8 mouse cellular contexts compared by ENCODE assay signal in genomic region chr14:34769567-34770158, GRCm38 (mm10). TPM values are rescaled to one million over a fixed set of nuclear protein-coding genes. Genes with fewer than 3 reads are reported as not detected.
DNase-seq lines count a peak whose midpoint lies in the region; ATAC-seq and TF ChIP-seq lines count a peak whose summit lies in the region.

No protein-coding gene starts in this region.

- peaks cover 9% of the 10 kb centered on the region for H3K4me1 ChIP-seq in lung, embryonic 16.5 days (replicated peaks; ENCODE audit: control insufficient read depth, insufficient read depth, low read length)
- H3K4me1 ChIP-seq in brown adipose tissue, adult 24 weeks (ENCODE audit: control insufficient read depth, insufficient read depth, insufficient read length, low read length): peaks cover 3% of the 10 kb centered on the region; the same call in 1 of the 2 replicates
- H3K4me1 ChIP-seq in forebrain, postnatal 0 days (ENCODE audit: insufficient read depth): no peaks in the 10 kb centered on the region
- H3K4me1 ChIP-seq in kidney, embryonic 14.5 days (ENCODE audit: control insufficient read depth, insufficient read depth, low read length): peaks cover 10% of the 10 kb centered on the region
- peaks cover 0 to 6% of the 10 kb centered on the region in 2 experiments; a peak in 2 of 4 replicates for H3K4me1 ChIP-seq in liver, embryonic 14.5 days (replicated peaks; ENCODE audit: control insufficient read depth in 2 of 2, insufficient read depth in 2 of 2, low read length in 1 of 2)
- peaks cover 11% of the 10 kb centered on the region for H3K4me1 ChIP-seq in olfactory bulb, adult 2 months (ENCODE audit: control insufficient read depth, insufficient read depth, low read length)

- H3K4me3 ChIP-seq in lung, embryonic 16.5 days (ENCODE audit: low read length): peak overlapping the region; percentile 50
- peak overlapping the region; percentile 44 for H3K4me3 ChIP-seq in brown adipose tissue, adult 24 weeks (ENCODE audit: insufficient read depth, low read depth, low read length)
- peak overlapping the region; percentile 54 for H3K4me3 ChIP-seq in forebrain, postnatal 0 days (ENCODE audit: low read depth, low read length)
- H3K4me3 ChIP-seq in kidney, embryonic 14.5 days (ENCODE audit: low read length): peak overlapping the region; percentile 48
- H3K4me3 ChIP-seq in liver, embryonic 14.5 days (ENCODE audit: insufficient read depth in 1 of 2, low read depth in 2 of 2, low read length in 2 of 2): peak overlapping the region; percentile 47 to 56
- H3K4me3 ChIP-seq in olfactory bulb, adult 2 months (ENCODE audit: insufficient read depth, low read depth, low read length): peak overlapping the region; percentile 46

- WGBS in lung, embryonic 16.5 days: 14% methylated on average over 32 of the region's 32 CpGs
- 21% methylated on average over 32 of the region's 32 CpGs for WGBS in forebrain, postnatal 0 days
- WGBS in kidney, embryonic 14.5 days: 21% methylated on average over 32 of the region's 32 CpGs
- WGBS in liver, embryonic 14.5 days (ENCODE audit: insufficient replicate concordance): 16% methylated on average over 32 of the region's 32 CpGs
- 24% methylated on average over 32 of the region's 32 CpGs for WGBS in olfactory bulb, adult 2 months

- TF ChIP-seq POLR2A in olfactory bulb, adult 2 months (IDR thresholded peaks at IDR 0.05; ENCODE audit: insufficient read depth, low read depth, low read length): no peak

- peak overlapping the region; percentile 59 for H3K9ac ChIP-seq in lung, embryonic 16.5 days (ENCODE audit: low read length)
- peak overlapping the region; percentile 64 for H3K9ac ChIP-seq in forebrain, postnatal 0 days
- peak overlapping the region; percentile 51 for H3K9ac ChIP-seq in kidney, embryonic 14.5 days (ENCODE audit: low read depth, low read length)
- peak overlapping the region; percentile 29 for H3K9ac ChIP-seq in liver, embryonic 14.5 days (replicated peaks)

- no peaks in the 10 kb centered on the region for H3K36me3 ChIP-seq in lung, embryonic 16.5 days (ENCODE audit: control insufficient read depth, insufficient read depth, low read length)
- H3K36me3 ChIP-seq in forebrain, postnatal 0 days (ENCODE audit: insufficient read depth): no peaks in the 10 kb centered on the region
- H3K36me3 ChIP-seq in kidney, embryonic 14.5 days (ENCODE audit: control insufficient read depth, insufficient read depth, low read length): no peaks in the 10 kb centered on the region
- H3K36me3 ChIP-seq in liver, embryonic 14.5 days (replicated peaks; ENCODE audit: control insufficient read depth, insufficient read depth, low read depth): no peaks in the 10 kb centered on the region

- DNase-seq in lung, postnatal 4 days: no peak
- DNase-seq in forebrain, postnatal 0 days: peak; percentile 45
- DNase-seq in liver, embryonic 14.5 days (ENCODE audit: low read depth in 3 of 3, low spot score in 3 of 3): no peak
- no peak for DNase-seq in urinary bladder, postnatal 10 days (ENCODE audit: low spot score)

- peaks cover 11% of the 10 kb centered on the region for H3K27me3 ChIP-seq in lung, embryonic 16.5 days (ENCODE audit: control insufficient read depth, insufficient read depth, low read depth, low read length)
- H3K27me3 ChIP-seq in forebrain, postnatal 0 days (ENCODE audit: insufficient read depth, low read length): no peaks in the 10 kb centered on the region
- no peaks in the 10 kb centered on the region; the same call in 1 of the 2 replicates for H3K27me3 ChIP-seq in kidney, embryonic 14.5 days (ENCODE audit: control insufficient read depth, insufficient read depth, low read length)
- no peaks in the 10 kb centered on the region for H3K27me3 ChIP-seq in liver, embryonic 14.5 days (ENCODE audit: control insufficient read depth, insufficient read depth, low read length)

- H3K9me3 ChIP-seq in lung, embryonic 16.5 days (ENCODE audit: control insufficient read depth, low read length): no peaks in the 10 kb centered on the region; the same call in 1 of the 2 replicates
- H3K9me3 ChIP-seq in forebrain, postnatal 0 days (ENCODE audit: low read length): no peaks in the 10 kb centered on the region
- no peaks in the 10 kb centered on the region for H3K9me3 ChIP-seq in kidney, embryonic 14.5 days (ENCODE audit: control insufficient read depth, low read length)
- no peaks in the 10 kb centered on the region for H3K9me3 ChIP-seq in liver, embryonic 14.5 days (ENCODE audit: control insufficient read depth, low read length)

- H3K27ac ChIP-seq in lung, embryonic 16.5 days (ENCODE audit: low read length): no peak overlapping the region
- no peak overlapping the region for H3K27ac ChIP-seq in brown adipose tissue, adult 24 weeks (replicated peaks; ENCODE audit: low read depth, low read length)
- no peak overlapping the region for H3K27ac ChIP-seq in forebrain, postnatal 0 days (ENCODE audit: low read depth, low read length)
- no peak overlapping the region for H3K27ac ChIP-seq in kidney, embryonic 14.5 days (ENCODE audit: low read depth, low read length)
- no peak overlapping the region for H3K27ac ChIP-seq in liver, embryonic 14.5 days
- no peak overlapping the region for H3K27ac ChIP-seq in olfactory bulb, adult 2 months (ENCODE audit: insufficient read depth, low read depth, low read length)

- peak overlapping the region; percentile 91 for H3K4me2 ChIP-seq in lung, embryonic 16.5 days (ENCODE audit: low read depth, low read length)
- H3K4me2 ChIP-seq in forebrain, postnatal 0 days (ENCODE audit: low read depth): peak overlapping the region; percentile 95
- peak overlapping the region; percentile 96 for H3K4me2 ChIP-seq in kidney, embryonic 14.5 days (replicated peaks; ENCODE audit: low read depth, low read length)
- H3K4me2 ChIP-seq in liver, embryonic 14.5 days (ENCODE audit: low read depth): peak overlapping the region; percentile 84

- ATAC-seq in lung, embryonic 16.5 days (ENCODE audit: low read depth): peak; percentile 26; the same call in 1 of the 2 replicates
- ATAC-seq in forebrain, postnatal 0 days: peak; percentile 49
- ATAC-seq in kidney, embryonic 14.5 days (ENCODE audit: low FRiP score, low TSS enrichment): peak; percentile 36
- peak; percentile 46 for ATAC-seq in liver, embryonic 14.5 days (ENCODE audit: insufficient read depth)

- TF ChIP-seq EP300 in liver, embryonic 14.5 days (IDR thresholded peaks at IDR 0.05; ENCODE audit: low read depth): no peak

- no peak for TF ChIP-seq CTCF in forebrain, postnatal 0 days (IDR thresholded peaks at IDR 0.05; ENCODE audit: low read depth)
- no peak for TF ChIP-seq CTCF in liver, embryonic 14.5 days (IDR thresholded peaks at IDR 0.05; ENCODE audit: low read depth)
- TF ChIP-seq CTCF in olfactory bulb, adult 2 months (IDR thresholded peaks at IDR 0.05; ENCODE audit: insufficient read depth, low read depth, low read length): no peak

RNA-seq across cellular contexts. Expression of gene Grid1, which starts 50.2 kb away (rescaled TPM):
- polyA plus RNA-seq in lung, embryonic 16.5 days (2015; fragmentation: Nextera tagmentation; extraction: Ambion mirVana): 0.51 and 0.54 TPM in 2 replicates
- not detected in 2 replicates for polyA plus RNA-seq in brown adipose tissue, adult 24 weeks (2012; ENCODE audit: insufficient read depth, insufficient read length, missing spikeins)
- total RNA-seq in forebrain, postnatal 0 days (2014; rRNA removed): 22.2 and 28.3 TPM in 2 replicates
- 3.3 and 9.2 TPM in 2 replicates for polyA plus RNA-seq in forebrain, postnatal 0 days (2015; fragmentation: Nextera tagmentation; extraction: Ambion mirVana)
- polyA plus RNA-seq in kidney, embryonic 14.5 days (2014; fragmentation: Nextera tagmentation; extraction: Ambion mirVana): 0.51 and 0.76 TPM in 2 replicates
- polyA plus RNA-seq in liver, embryonic 14.5 days (2012; rRNA removed): 0.04 TPM in 2 replicates
- polyA plus RNA-seq in liver, embryonic 14.5 days (2014; fragmentation: Nextera tagmentation; extraction: Ambion mirVana): 0.16 TPM in 1 of 2 replicates, not detected in the other
- polyA plus RNA-seq in olfactory bulb, adult 2 months (2012; ENCODE audit: insufficient read depth, insufficient read length, low replicate concordance, missing spikeins): not detected in 2 replicates
